Mouse (Mus musculus) large intestine, adult 2 months (tissue): Measurements from ENCODE around the gene Klhl28. TPM values are rescaled to one million over a fixed set of nuclear protein-coding genes. Genes with fewer than 3 reads are reported as not detected.

ENCODE experiments used
- DNase-seq: peaks from one replicate; pipeline ENCODE4 v3.0.0-alpha.2; 2012; ENCODE audit warnings: low read depth, low spot score
- WGBS: fragments of 180-500 bp; shearing (Covaris S2); methylation state at CpG from one replicate; pipeline ENCODE4 v1.1.7; 2018; 5-methylcytosine and 5-hydroxymethylcytosine counted together
- polyA plus RNA-seq: library from polyadenylated mRNA; depleted of rRNA; stranded (reverse); fragments of >200 nt; gene quantifications from 2 replicates; pipeline ENCODE4 v1.2.3, GENCODE M21; 2012; rRNA removed

Gene Klhl28
- 0.84 and 1.7 TPM in 2 replicates for polyA plus RNA-seq

GRCm38 (mm10) chr12:64965124-64966026, at the start of gene Klhl28, which contains the start of gene Togaram1:
Gene Klhl28, minus strand, starts transcription at chr12:64965534.
Gene Togaram1, plus strand, starts transcription at chr12:64965804.
- 1% methylated on average over 45 of the region's 45 CpGs for WGBS
- DNase-seq = peak; percentile 100

GRCm38 (mm10) chr12:65007725-65008124, 42.4 kb upstream of the Klhl28 start:
- no peak for DNase-seq
- WGBS = 86% methylated on average over 3 of the region's 3 CpGs

GRCm38 (mm10) chr12:64977518-64977917, 12.2 kb upstream of the Klhl28 start:
- no peak for DNase-seq
- WGBS = 88% methylated on average over 1 of the region's 1 CpGs

GRCm38 (mm10) chr12:64976191-64976590, 10.9 kb upstream of the Klhl28 start:
- DNase-seq = no peak
- WGBS = 40% methylated on average over 1 of the region's 1 CpGs

DNA sequence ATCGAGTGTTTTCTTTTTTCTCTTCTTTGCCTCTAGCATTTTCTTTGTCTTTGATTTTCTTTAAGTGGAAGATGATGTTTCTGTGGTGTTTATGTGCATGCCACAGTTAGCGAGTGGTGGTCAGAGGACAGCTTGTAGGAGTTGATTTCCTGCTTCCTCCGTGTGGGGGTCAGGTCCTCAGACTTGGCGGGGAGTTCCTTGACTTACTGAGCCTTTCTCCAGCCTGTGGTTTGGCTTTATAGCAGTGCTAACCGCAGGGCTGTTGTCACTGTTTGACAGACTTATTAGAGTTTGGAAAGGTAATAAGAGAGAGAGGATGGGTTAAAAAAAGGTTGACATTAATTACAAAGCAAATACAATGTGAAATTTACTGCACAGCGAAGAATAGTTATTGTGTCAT, 10.2 kb upstream of the Klhl28 start:
- DNase-seq = no peak
- WGBS = 48% methylated on average over 6 of the region's 6 CpGs

GRCm38 (mm10) chr12:64972063-64972462, 6.7 kb upstream of the Klhl28 start:
- WGBS = 54% methylated on average over 6 of the region's 6 CpGs
- no peak for DNase-seq

DNA sequence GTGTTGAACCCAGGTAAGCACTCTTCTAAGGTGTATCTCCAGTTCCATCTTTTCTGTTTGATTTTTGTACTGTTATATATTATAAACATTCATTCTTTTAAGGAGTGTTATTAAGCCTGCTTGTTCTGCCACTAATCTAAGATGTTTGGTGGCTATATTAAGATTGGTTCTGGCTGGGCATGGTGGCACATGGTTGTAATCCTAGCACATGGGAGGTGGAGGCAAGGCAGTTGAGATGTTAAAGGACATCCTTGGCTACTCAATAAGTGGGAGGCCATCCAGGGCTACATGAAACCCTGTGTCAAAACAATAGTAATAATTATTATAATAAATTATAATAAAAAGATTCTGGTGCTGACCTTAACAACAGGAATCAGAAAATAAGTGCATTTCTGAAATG, 6.1 kb upstream of the Klhl28 start:
- DNase-seq = no peak

GRCm38 (mm10) chr12:64968067-64968466, 2.7 kb upstream of the Klhl28 start:
- no peak for DNase-seq
- WGBS = 4% methylated on average over 2 of the region's 2 CpGs

- no peak for DNase-seq
- 1% methylated on average over 9 of the region's 9 CpGs for WGBS
Measured at GRCm38 (mm10) chr12:64967470-64967869, 2.1 kb upstream of the Klhl28 start.

- WGBS = under 1% methylated on average over 19 of the region's 19 CpGs
- no peak for DNase-seq
Measured at GRCm38 (mm10) chr12:64966652-64967435, 1.5 kb upstream of the Klhl28 start.

- under 1% methylated on average over 44 of the region's 44 CpGs for WGBS
- no peak for DNase-seq
Measured at GRCm38 (mm10) chr12:64966101-64966631, 832 bp upstream of the Klhl28 start.

DNA sequence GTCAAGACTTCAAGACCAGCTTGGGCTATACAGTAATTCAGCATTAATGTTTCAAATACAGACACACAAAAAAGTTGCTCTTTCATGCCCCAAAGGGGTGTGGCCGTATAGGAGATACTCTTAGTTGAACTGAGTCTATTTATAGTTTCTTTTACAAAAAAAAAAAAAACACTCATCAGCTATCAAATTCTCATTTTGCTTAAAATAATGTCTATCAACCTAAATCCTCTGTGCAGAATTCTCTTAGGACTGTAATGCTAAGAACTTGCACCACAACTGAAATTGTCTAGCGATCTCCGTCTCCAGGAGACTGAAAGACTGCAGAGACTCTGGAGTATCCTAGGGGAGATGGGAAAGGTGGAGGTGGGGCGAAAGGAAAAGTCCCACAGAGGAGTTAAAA, 774 bp downstream of the Klhl28 start:
- no peak for DNase-seq
- 5% methylated on average over 4 of the region's 4 CpGs for WGBS

DNA sequence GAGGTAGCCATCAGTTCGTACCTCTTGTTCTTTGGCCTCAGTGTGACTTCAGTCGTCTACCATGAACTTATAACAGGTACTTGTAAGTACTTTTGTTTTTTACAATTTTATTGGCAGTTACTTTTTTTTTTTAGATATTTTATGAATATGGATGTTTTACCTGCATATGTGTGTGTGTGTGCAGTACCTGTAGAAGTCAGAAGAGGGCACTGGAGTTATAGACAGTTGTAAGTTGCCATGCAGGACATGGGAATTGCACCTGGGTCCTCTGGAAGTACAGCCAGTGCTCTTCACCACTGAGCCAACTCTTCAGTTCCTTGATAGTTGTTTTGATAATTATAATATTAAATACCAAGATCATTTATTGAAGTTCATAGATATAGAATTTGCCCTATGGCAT, 27.8 kb downstream of the Klhl28 start:
- WGBS = 88% methylated on average over 2 of the region's 2 CpGs
- DNase-seq = no peak

DNA sequence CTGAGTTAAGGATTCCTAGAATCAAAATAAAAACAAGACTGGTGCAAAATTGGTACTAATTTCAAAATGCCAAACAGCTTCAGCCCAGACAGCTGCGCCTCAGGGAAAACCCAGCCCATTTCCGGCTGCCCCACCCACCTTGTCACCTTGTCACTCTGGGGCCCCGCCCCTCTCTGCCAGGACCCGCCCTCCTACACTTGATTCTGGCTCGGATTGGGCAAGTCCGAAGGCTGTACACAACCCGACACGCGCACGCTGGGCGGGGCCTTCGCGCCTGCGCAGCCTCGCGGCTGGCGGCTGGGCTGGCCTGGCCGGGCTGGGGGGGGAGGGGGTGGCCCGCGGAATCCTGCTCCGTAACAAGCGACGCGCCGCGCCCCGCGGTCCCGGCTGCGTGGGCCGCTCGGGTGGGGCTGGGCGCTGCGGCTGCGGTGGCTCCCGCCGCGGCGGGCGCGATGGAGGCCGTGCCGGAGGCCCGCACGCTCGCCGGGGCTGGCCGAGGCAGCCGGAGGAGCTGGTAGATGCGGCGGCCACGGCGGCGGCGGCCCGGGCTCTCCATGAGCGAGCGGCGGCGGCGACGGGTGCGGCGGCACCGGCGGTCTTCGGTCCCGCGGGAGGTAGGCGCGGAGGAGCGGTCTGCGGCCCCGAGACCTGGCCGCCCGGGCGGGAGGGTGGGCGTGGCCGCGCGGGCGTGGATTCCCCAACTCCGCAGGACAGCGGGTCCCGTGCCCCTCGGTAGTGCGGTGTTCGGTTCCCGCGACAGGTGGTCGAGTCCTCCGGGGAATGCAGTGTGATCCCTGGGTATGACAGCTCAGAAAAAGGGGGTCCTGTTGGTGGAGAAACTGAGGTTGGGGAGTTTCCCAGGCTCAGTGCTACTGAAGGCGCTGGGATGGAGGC, 47.5 kb downstream of the Klhl28 start, which contains the start of gene Gm527:
Gene Gm527 (plus strand): TSS at position 329 of the 894 bp plus-strand sequence.
- peak; percentile 94 for DNase-seq
- under 1% methylated on average over 93 of the region's 93 CpGs for WGBS

DNA sequence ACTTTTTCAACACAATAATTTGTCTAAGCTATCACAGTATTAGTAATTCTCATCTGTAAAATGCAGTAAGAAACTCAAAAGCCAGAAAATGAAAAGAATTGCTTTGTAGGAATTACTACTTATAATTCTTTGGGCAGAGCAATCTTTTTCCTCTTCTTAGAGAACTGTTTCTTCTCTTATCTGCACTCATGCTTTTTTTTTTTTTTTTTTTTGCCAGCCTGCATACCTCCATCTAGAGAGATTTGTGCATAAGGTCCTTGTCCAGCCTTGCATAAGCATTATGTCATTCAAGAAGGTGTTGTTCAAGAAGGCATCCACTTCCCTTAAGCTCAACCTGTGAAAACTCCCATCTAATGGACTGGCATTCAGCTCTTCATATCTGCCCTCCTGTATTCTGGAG, 48.6 kb downstream of the Klhl28 start:
- no peak for DNase-seq

GRCm38 (mm10) chr12:64912996-64913395, 52.3 kb downstream of the Klhl28 start:
- WGBS = 69% methylated on average over 6 of the region's 6 CpGs

DNA sequence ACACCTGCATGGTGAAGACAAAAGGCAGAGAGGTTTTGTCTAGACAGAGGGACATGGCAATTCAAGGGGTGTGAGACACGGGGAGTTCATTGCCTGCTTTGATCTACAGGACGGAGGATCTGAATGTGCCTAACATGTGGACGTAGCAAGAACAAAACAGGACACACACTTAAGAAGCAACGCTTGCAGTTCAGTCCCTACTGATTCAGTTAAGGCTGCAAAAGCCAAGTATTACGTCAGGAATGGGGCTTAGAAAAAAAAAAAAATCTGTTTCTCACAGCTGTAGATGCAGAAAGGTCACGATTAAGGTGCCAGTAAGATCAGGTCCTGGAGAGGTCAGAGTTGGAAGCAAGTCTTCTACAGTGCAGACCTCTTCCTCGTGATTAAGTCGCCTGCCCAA, 62.1 kb downstream of the Klhl28 start:
- 58% methylated on average over 8 of the region's 8 CpGs for WGBS
- no peak for DNase-seq

More at GRCm38 (mm10) chr12:64912996-64913395, 52.3 kb downstream of the Klhl28 start:
- DNase-seq = no peak

GRCm38 (mm10) chr12:64902506-64902905, 62.8 kb downstream of the Klhl28 start:
- DNase-seq = no peak

DNA sequence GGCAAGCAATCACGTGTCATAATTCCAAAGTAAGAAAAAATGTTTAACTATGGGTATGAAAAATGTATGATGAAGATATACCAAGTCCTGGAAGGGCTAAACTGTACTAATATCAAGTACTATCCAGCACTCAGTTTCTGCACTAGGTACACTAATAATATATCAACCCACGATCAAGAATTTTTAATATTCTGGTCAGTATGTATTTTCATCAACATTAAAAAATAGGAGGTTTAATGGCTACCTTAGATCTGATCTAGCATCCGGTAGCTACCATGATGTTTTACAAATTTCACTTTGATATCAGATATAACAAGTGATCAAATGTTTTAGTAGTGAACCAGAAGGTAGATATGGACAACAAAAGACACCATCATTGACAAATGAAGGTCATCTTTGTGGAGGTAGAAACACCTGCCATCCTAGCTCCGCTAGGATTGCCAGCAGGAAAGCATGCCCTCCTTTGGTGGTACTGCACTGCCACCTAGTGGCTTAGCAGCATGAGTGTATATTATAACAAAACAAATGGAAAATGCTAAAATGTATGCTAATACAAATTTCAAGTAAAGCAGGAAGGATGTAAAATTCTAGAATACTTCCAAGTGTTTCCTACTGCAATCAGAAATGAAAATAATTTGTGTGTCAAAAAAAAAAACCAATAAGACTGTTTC, 68.1 kb downstream of the Klhl28 start:
- 36% methylated on average over 4 of the region's 4 CpGs for WGBS
- DNase-seq = no peak

More at GRCm38 (mm10) chr12:64902506-64902905, 62.8 kb downstream of the Klhl28 start:
- WGBS = 36% methylated on average over 8 of the region's 8 CpGs
